Mouse (Mus musculus): ENCODE results near the gene Gm16253.

- TF ChIP-seq POLR2A (IDR thresholded peaks at IDR 0.05; ENCODE audit: control insufficient read depth, extremely low read depth, insufficient read depth, low read length, poor library complexity) (no peak), CTCF (IDR thresholded peaks at IDR 0.05; ENCODE audit: borderline replicate concordance, control insufficient read depth, extremely low read depth, insufficient read depth, low read length, poor library complexity) (no peak)
Measured at GRCm38 (mm10) chr3:96558668-96559196, 18.1 kb upstream of the Gm16253 start.
